Mouse (Mus musculus) E14TG2a.4 (cell line): ENCODE measurements around the gene Bfar.
A peak's percentile ranks its signal among the peaks of the same experiment; 100 is the strongest.
"Not testable (repeated sequence)": the region's sequence is repeated elsewhere in the genome, so short reads cannot be mapped to it uniquely, and the experiment has no call there.

Experiments used
- H3K27me3 ChIP-seq: 2 replicates; pipeline ENCODE4 v1.6.1; 2014; ENCODE audit warnings: low read length, control low read depth; ENCODE audit not compliant: insufficient read depth
- H3K36me3 ChIP-seq: 2 replicates; pipeline ENCODE4 v1.6.1; 2014; ENCODE audit warnings: low read length, control low read depth; ENCODE audit not compliant: insufficient read depth
- H3K4me1 ChIP-seq: replicated peaks from 2 replicates; pipeline ENCODE4 v1.6.1; 2014; ENCODE audit warnings: low read depth, low read length, control low read depth
- H3K4me3 ChIP-seq: replicated peaks from 2 replicates; pipeline ENCODE4 v1.5.1; 2014; ENCODE audit warnings: mild to moderate bottlenecking, low read length
- H3K9me3 ChIP-seq: 2 replicates; pipeline ENCODE4 v1.6.1; 2014; ENCODE audit warnings: low read length, control low read depth
- CTCF ChIP-seq: conservative IDR thresholded peaks from 2 replicates; pipeline ENCODE4 v1.5.1; 2014; ENCODE audit warnings: low read length
- NANOG ChIP-seq: IDR thresholded peaks from 2 replicates; pipeline ENCODE4 v1.6.1; 2014; ENCODE audit warnings: borderline replicate concordance, low read length, mixed read lengths
- POU5F1 ChIP-seq: IDR thresholded peaks from 2 replicates; pipeline ENCODE4 v1.6.1; 2014; ENCODE audit warnings: low read length, borderline replicate concordance

Gene Bfar

DNA sequence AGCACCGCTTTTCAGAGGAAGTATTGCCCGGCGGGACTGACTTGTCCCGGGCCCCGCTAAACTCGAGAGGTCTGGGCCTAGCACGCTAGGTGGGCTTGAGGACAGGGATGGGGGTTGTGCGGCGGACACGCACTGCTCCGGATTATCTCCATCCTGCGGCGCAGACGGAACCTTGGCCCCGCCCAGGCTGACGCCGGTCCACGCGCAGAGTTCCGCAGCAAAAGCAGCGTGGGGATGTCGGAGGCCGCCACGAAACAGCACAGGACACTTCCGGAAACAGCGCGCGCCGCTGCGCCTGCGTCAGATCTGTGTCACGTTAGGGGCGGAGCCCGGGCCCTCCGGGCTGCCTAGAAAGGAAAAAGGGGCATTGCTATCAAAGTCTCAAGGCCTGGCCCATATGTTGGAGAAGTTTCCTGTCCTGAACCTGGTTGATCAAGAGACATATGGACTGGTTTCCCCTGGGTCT is 3.7 kb upstream of the Bfar start, which contains the start of gene Parn:
Gene Parn (minus strand): TSS at position 293 of the 466 bp plus-strand sequence.
- Histone ChIP-seq H3K4me3 (peak within 1 kb of the TSS; percentile 93), H3K9me3 (no peaks in the 10 kb centered on the region), H3K4me1 (peaks cover 43% of the 10 kb centered on the region), H3K27me3 (no peaks in the 10 kb centered on the region), H3K36me3 (peaks cover 35% of the 10 kb centered on the region)
- no peak for TF ChIP-seq POU5F1
- TF ChIP-seq NANOG: no peak
- no peak for TF ChIP-seq CTCF

DNA sequence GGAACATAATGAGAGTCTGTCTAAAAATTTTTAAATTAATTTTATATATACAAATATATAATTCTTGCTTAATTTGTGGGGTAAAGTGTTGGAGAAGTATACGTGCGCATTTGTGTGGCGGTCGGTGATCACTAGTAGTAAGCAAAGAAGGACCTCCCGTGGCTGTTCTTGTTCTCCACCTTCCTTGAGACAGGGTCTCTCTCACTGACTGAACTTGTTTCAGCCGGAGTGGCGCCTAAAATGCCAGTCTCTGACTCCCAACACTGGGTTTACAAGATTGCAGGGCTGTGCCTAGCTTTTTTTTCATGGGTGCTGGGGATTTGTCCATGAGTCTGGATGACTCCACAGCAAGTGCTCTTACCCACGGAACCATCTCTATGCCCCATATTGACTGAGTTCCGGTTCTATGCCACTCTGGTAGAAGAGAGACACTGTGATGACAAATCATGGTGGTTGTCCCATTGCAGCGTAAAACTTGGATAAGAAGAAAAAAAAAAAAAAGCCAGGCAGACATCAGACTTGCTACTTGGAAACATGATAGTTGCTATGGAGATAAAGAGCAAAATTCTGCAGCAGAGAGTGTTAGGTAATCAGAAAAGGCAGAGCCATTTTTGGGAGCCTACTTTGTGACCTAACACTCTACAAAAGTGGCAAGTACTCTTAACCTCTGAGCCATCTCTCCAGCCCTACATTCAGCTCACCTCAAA is 3.1 kb upstream of the Bfar start:
- peaks cover 44% of the 10 kb centered on the region for H3K4me1 ChIP-seq
- no peaks in the 10 kb centered on the region for H3K9me3 ChIP-seq
- H3K36me3 ChIP-seq: peaks cover 33% of the 10 kb centered on the region
- no peaks in the 10 kb centered on the region for H3K27me3 ChIP-seq
- no peak for TF ChIP-seq CTCF
- no peak for TF ChIP-seq NANOG
- no peak for TF ChIP-seq POU5F1
- H3K4me3 ChIP-seq: peak overlapping the region; percentile 93

DNA sequence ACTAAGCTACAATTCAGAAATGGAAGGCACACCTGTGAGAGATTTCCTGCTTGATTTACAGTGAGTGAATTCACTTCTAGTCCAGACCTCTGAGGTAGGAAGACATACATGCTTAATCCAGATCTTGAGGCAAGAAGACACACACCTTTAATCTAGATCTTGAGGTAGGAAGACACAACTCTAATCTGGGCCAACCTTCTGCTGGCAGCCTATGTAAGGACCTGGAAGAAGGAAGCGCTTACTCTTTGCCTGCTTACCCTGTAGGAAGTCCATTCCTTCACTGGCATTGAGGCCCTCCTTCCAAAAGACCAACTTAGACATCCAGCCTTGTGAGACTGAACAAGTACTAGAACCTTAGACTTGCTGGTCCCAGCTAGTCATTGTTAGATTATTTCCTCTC is 2.4 kb upstream of the Bfar start:
- H3K27me3 ChIP-seq: no peaks in the 10 kb centered on the region
- no peak for TF ChIP-seq NANOG
- no peak for TF ChIP-seq CTCF
- TF ChIP-seq POU5F1: no peak
- peaks cover 30% of the 10 kb centered on the region for H3K36me3 ChIP-seq
- H3K9me3 ChIP-seq: no peaks in the 10 kb centered on the region
- H3K4me3 ChIP-seq: no peak overlapping the region
- peaks cover 44% of the 10 kb centered on the region for H3K4me1 ChIP-seq

DNA sequence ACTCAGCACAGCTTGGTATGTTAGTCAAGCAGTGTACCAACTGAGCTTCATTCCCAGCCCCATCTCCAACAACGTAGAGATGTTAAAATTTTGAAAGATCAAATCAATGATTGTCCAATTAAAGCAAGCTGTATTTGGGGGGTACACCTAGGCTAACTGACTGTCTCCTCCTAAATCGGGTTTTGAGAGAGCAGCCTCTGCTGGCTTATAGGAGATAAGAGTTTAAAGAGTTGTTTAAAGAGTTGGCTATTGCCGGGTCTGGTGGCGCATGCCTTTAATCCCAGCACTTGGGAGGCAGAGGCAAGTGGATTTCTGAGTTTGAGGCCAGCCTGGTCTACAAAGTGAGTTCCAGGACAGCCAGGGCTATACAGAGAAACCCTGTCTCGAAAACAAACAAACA is 762 bp upstream of the Bfar start:
- H3K27me3 ChIP-seq, H3K9me3 ChIP-seq: not testable (repeated sequence)
- Histone ChIP-seq H3K36me3 (peaks cover 30% of the 10 kb centered on the region), H3K4me1 (peaks cover 44% of the 10 kb centered on the region), H3K4me3 (peak overlapping the region; percentile 99)

GRCm38 (mm10) chr16:13672386-13672898 is 784 bp downstream of the Bfar start:
- Histone ChIP-seq H3K9me3 (no peaks in the 10 kb centered on the region), H3K4me1 (peaks cover 31% of the 10 kb centered on the region), H3K36me3 (peaks cover 39% of the 10 kb centered on the region), H3K27me3 (no peaks in the 10 kb centered on the region), H3K4me3 (peak overlapping the region; percentile 99)
- no peak for TF ChIP-seq NANOG
- TF ChIP-seq CTCF: no peak
- TF ChIP-seq POU5F1: no peak

DNA sequence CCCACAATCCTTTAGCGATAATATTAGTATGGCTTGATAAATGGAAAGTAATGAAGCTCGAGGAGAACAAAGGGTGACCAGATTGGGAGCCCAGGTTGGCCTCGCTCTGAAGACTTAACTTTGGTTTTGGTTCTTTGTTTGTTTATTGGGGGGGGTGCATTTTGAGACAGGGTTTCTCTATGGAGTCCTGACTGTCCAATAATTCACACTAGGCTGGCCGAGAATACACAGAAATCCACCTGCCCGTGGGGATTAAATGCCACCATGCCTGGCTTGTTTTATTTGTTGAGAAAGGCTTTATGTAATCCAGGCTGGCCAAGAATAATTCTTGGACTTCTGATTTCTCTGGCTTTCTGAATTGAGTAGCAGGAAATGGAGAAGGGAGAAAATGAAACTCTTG is 1.5 kb downstream of the Bfar start:
- TF ChIP-seq NANOG (no peak), POU5F1 (no peak), CTCF (no peak)
- peak overlapping the region; percentile 99 for H3K4me3 ChIP-seq
- peaks cover 46% of the 10 kb centered on the region for H3K36me3 ChIP-seq
- no peaks in the 10 kb centered on the region for H3K9me3 ChIP-seq
- no peaks in the 10 kb centered on the region for H3K27me3 ChIP-seq
- peaks cover 29% of the 10 kb centered on the region for H3K4me1 ChIP-seq

DNA sequence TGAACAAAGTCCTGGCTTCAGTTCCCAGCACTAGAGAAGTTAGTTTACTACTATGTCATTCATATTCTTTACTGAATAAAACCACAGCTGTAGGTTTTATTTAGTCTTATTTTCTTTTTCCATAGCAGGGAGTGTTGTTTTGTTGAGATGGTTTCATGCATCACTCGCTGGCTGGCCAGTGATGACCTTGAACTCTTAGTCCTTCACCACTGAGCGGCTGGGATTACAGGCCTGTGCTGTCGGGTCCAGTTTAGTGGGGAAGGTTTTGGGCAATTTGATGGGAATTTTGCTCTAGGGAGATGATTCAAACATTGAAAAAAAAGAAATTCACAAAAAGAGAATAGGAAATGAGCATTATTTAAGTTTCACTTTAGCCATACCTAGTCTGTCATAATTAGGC is 2.9 kb downstream of the Bfar start:
- H3K36me3 ChIP-seq: peaks cover 56% of the 10 kb centered on the region
- H3K4me1 ChIP-seq: peaks cover 21% of the 10 kb centered on the region
- TF ChIP-seq CTCF (no peak), POU5F1 (no peak), NANOG (no peak)
- H3K4me3 ChIP-seq: no peak overlapping the region
- H3K27me3 ChIP-seq: no peaks in the 10 kb centered on the region
- no peaks in the 10 kb centered on the region for H3K9me3 ChIP-seq

GRCm38 (mm10) chr16:13678601-13679319 is 7.1 kb downstream of the Bfar start:
- no peaks in the 10 kb centered on the region for H3K27me3 ChIP-seq
- H3K36me3 ChIP-seq: peaks cover 67% of the 10 kb centered on the region
- peaks cover 12% of the 10 kb centered on the region for H3K4me1 ChIP-seq
- no peak overlapping the region for H3K4me3 ChIP-seq
- no peak for TF ChIP-seq POU5F1
- TF ChIP-seq CTCF: no peak
- TF ChIP-seq NANOG: no peak
- no peaks in the 10 kb centered on the region for H3K9me3 ChIP-seq
